In the genomic region with DNA sequence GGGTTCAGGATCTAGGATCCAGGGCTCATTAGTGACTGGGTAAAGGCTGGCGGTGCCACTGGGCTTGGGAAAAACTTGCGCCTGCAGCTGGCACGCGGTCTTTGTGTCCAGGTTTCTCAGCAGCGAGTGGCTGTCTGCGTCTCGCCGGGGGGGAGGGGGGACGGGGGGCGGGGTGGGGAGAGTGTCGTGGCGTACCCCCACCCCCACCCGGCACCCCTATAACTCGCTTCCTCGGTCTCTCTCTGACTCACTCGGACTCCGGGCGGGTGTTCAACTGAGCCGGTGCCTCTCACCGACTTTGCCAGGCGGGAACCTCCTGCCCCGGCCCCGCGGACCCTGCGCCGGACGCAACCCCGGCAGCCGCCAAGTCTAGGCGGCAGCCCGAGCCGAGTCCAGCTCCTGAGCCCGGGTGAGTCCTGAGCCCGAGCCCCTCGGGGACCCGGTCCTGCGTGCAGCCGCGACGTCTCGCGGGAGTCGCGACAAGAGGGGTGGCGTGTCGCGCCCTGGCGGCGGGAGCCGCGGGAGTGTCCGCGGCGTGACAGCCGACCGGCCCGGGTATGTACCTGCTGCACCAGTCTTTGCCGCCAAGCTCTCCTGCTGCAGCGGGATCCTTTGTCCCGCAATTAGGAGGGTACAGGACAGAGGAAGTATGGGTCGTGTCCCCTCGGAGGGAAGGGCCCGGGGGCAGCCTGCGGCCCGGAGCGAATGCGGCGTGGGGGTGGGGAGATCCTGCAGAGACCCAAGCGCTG, we compare ENCODE assay signal across 8 mouse cellular contexts. TPM values are rescaled to one million over a fixed set of nuclear protein-coding genes. Genes with fewer than 3 reads are reported as not detected.
DNase-seq lines count a peak whose midpoint lies in the region; ATAC-seq and TF ChIP-seq lines count a peak whose summit lies in the region.

No protein-coding gene starts in this region.

- WGBS in lung, postnatal 0 days: 2% methylated on average over 57 of the region's 69 CpGs
- under 1% methylated on average over 58 of the region's 69 CpGs for WGBS in forebrain, embryonic 12.5 days
- WGBS in small intestine, adult 2 months: 4% methylated on average over 68 of the region's 69 CpGs

- ATAC-seq in lung, postnatal 0 days: peak; percentile 30
- ATAC-seq in forebrain, embryonic 12.5 days (ENCODE audit: low FRiP score): peak; percentile 45

- H3K4me1 ChIP-seq in lung, postnatal 0 days (ENCODE audit: insufficient read depth, low read depth, low read length): 0 out of 2 replicates have a peak, but pooled peaks cover 3% of the 10 kb centered on the region
- H3K4me1 ChIP-seq in forebrain, embryonic 12.5 days: peaks cover 38% of the 10 kb centered on the region
- peaks cover 2% of the 10 kb centered on the region; the same call in 1 of the 2 replicates for H3K4me1 ChIP-seq in small intestine, adult 2 months (ENCODE audit: control insufficient read depth, insufficient read depth, insufficient read length, low read length)

- H3K27me3 ChIP-seq in lung, postnatal 0 days (replicated peaks; ENCODE audit: insufficient read depth, low read length): peaks cover 39% of the 10 kb centered on the region
- H3K27me3 ChIP-seq in forebrain, embryonic 12.5 days: peaks cover 84% of the 10 kb centered on the region
- H3K27me3 ChIP-seq in small intestine, adult 2 months (ENCODE audit: control insufficient read depth, insufficient read depth, low read length): peaks cover 40% of the 10 kb centered on the region

- no peak for TF ChIP-seq EP300 in lung, postnatal 0 days (IDR thresholded peaks at IDR 0.05)

- H3K27ac ChIP-seq in lung, postnatal 0 days (ENCODE audit: low read length): no peak overlapping the region
- no peak overlapping the region for H3K27ac ChIP-seq in forebrain, embryonic 12.5 days
- H3K27ac ChIP-seq in small intestine, adult 2 months (ENCODE audit: insufficient read depth, low read depth, low read length): no peak overlapping the region

- H3K36me3 ChIP-seq in lung, postnatal 0 days (ENCODE audit: insufficient read depth, low read length): no peaks in the 10 kb centered on the region
- H3K36me3 ChIP-seq in forebrain, embryonic 12.5 days (replicated peaks): no peaks in the 10 kb centered on the region
- no peaks in the 10 kb centered on the region for H3K36me3 ChIP-seq in small intestine, adult 2 months (ENCODE audit: control insufficient read depth, insufficient read depth, low read length)

- peak; percentile 36 for TF ChIP-seq CTCF in lung, postnatal 0 days (IDR thresholded peaks at IDR 0.05)
- no peak for TF ChIP-seq CTCF in small intestine, adult 2 months (IDR thresholded peaks at IDR 0.05; ENCODE audit: extremely low read depth, insufficient read length, insufficient replicate concordance, low read depth, low read length)

- H3K9ac ChIP-seq in lung, postnatal 0 days (replicated peaks; ENCODE audit: low read depth): no peak overlapping the region
- peak overlapping the region; percentile 54 for H3K9ac ChIP-seq in forebrain, embryonic 12.5 days

- peak overlapping the region; percentile 43 for H3K4me3 ChIP-seq in lung, postnatal 0 days (ENCODE audit: low read depth, low read length)
- peak overlapping the region; percentile 56 for H3K4me3 ChIP-seq in forebrain, embryonic 12.5 days (replicated peaks)
- H3K4me3 ChIP-seq in small intestine, adult 2 months (ENCODE audit: low read depth, low read length): peak overlapping the region; percentile 40

- TF ChIP-seq POLR2A in small intestine, adult 2 months (IDR thresholded peaks at IDR 0.05; ENCODE audit: low read depth, low read length): no peak

- peak overlapping the region; percentile 71 for H3K4me2 ChIP-seq in lung, postnatal 0 days (replicated peaks; ENCODE audit: low read depth, low read length)
- peak overlapping the region; percentile 95 for H3K4me2 ChIP-seq in forebrain, embryonic 12.5 days

- H3K9me3 ChIP-seq in lung, postnatal 0 days (ENCODE audit: low read length): no peaks in the 10 kb centered on the region
- no peaks in the 10 kb centered on the region for H3K9me3 ChIP-seq in forebrain, embryonic 12.5 days

- peak; percentile 12 for DNase-seq in lung, postnatal 0 days (ENCODE audit: low spot score)
- no peak for DNase-seq in lung, postnatal 36 days
- DNase-seq in cerebellum, adult 9-10 months: peak; percentile 58
- DNase-seq in liver: peak; percentile 6
- DNase-seq in spleen, postnatal 14 days (ENCODE audit: low spot score in 2 of 2): no peak
- no peak for DNase-seq in frontal cortex, adult 2 months (ENCODE audit: extremely low spot score in 1 of 2, low spot score in 1 of 2)

RNA-seq across cellular contexts. Expression of gene Syt6, which starts 1.0 kb away (rescaled TPM):
- polyA plus RNA-seq in lung, postnatal 0 days (2015; fragmentation: Nextera tagmentation; extraction: Ambion mirVana): 2.3 and 2.9 TPM in 2 replicates
- polyA plus RNA-seq in forebrain, embryonic 12.5 days (2016; fragmentation: Nextera tagmentation; extraction: Ambion mirVana): 4.8 and 5.1 TPM in 2 replicates
- polyA plus RNA-seq in small intestine, adult 2 months (2012; rRNA removed): 0.06 and 0.13 TPM in 2 replicates
- 61.9 and 68.6 TPM in 2 replicates for polyA plus RNA-seq in frontal cortex, adult 2 months (2012; rRNA removed)

Comparison
In these comparisons a context has a peak if more than half of its experiments do, and no peak if none do; other contexts are left out.
1. DNase-seq: peak in lung, postnatal 0 days (single experiment), cerebellum, adult 9-10 months (single experiment) and liver (single experiment); none in lung, postnatal 36 days (single experiment), spleen, postnatal 14 days (0 of 2) and frontal cortex, adult 2 months (0 of 2).
2. RNA of gene Syt6, which starts 1.0 kb away (polyA plus RNA-seq): 61.9 to 68.6 TPM in frontal cortex, adult 2 months; 4.8 to 5.1 TPM in forebrain, embryonic 12.5 days, 2.3 to 2.9 TPM in lung, postnatal 0 days and 0.06 to 0.13 TPM in small intestine, adult 2 months; every median in the first group is over 10 times any median in the second.
3. Peak in every context shown above with its lines, with median percentiles within 50 percentile points of each other: H3K4me3 ChIP-seq.